Mouse (Mus musculus): Measurements from ENCODE around the gene Gm4952. TPM values are rescaled to one million over a fixed set of nuclear protein-coding genes. Genes with fewer than 3 reads are reported as not detected.

Gm4952 gene
- polyA plus RNA-seq, 1 experiment from 2014 or later: not detected

- no peak overlapping the region; the same call in 1 of the 2 replicates for H3K4me3 ChIP-seq (ENCODE audit: inconsistent target)
- 0 out of 2 replicates have a peak, but pooled peaks cover 12% of the 10 kb centered on the region for H3K36me3 ChIP-seq (ENCODE audit: inconsistent target)
- H3K79me2 ChIP-seq (ENCODE audit: inconsistent target): peaks cover 90% of the 10 kb centered on the region
- 8% methylated on average over 4 of the region's 4 CpGs for WGBS (ENCODE audit: missing documents)
- H3K27ac ChIP-seq: peak overlapping the region; percentile 78
These were observed 14.5 kb upstream of the Gm4952 start for GRCm38 (mm10) chr19:12585310-12585709.

- WGBS (ENCODE audit: missing documents): 0% methylated on average over 1 of the region's 1 CpGs
These were observed 7.9 kb upstream of the Gm4952 start for GRCm38 (mm10) chr19:12591908-12592307.

GRCm38 (mm10) chr19:12595135-12595529 lies 4.6 kb upstream of the Gm4952 start:
- Histone ChIP-seq H3K79me2 (ENCODE audit: inconsistent target) (0 out of 2 replicates have a peak, but pooled peaks cover 4% of the 10 kb centered on the region), H3K27ac (no peak overlapping the region), H3K36me3 (ENCODE audit: inconsistent target) (no peaks in the 10 kb centered on the region), H3K4me3 (ENCODE audit: inconsistent target) (no peak overlapping the region)
- WGBS (ENCODE audit: missing documents): 89% methylated on average over 2 of the region's 2 CpGs

More at GRCm38 (mm10) chr19:12591908-12592307, 7.9 kb upstream of the Gm4952 start:
- H3K36me3 ChIP-seq (ENCODE audit: inconsistent target): no peaks in the 10 kb centered on the region
- no peak overlapping the region for H3K4me3 ChIP-seq (ENCODE audit: inconsistent target)
- H3K27ac ChIP-seq: no peak overlapping the region
- H3K79me2 ChIP-seq (ENCODE audit: inconsistent target): peaks cover 36% of the 10 kb centered on the region

- 1% methylated on average over 49 of the region's 49 CpGs for WGBS (ENCODE audit: missing documents)
- Histone ChIP-seq H3K36me3 (ENCODE audit: inconsistent target) (no peaks in the 10 kb centered on the region), H3K27ac (peak overlapping the region; percentile 33; the same call in 1 of the 2 replicates), H3K4me3 (ENCODE audit: inconsistent target) (peak overlapping the region; percentile 38), H3K79me2 (ENCODE audit: inconsistent target) (no peaks in the 10 kb centered on the region)
These were observed 4.1 kb upstream of the Gm4952 start for GRCm38 (mm10) chr19:12595530-12596289.

- no peak overlapping the region for H3K27ac ChIP-seq
- H3K79me2 ChIP-seq (ENCODE audit: inconsistent target): no peaks in the 10 kb centered on the region
- WGBS (ENCODE audit: missing documents): 32% methylated on average over 23 of the region's 23 CpGs
- H3K4me3 ChIP-seq (ENCODE audit: inconsistent target): peak overlapping the region; percentile 38
- no peaks in the 10 kb centered on the region for H3K36me3 ChIP-seq (ENCODE audit: inconsistent target)
These were observed 3.3 kb upstream of the Gm4952 start for GRCm38 (mm10) chr19:12596290-12597072.

- no peaks in the 10 kb centered on the region for H3K36me3 ChIP-seq (ENCODE audit: inconsistent target)
- H3K4me3 ChIP-seq (ENCODE audit: inconsistent target): no peak overlapping the region
- no peaks in the 10 kb centered on the region for H3K79me2 ChIP-seq (ENCODE audit: inconsistent target)
- H3K27ac ChIP-seq: no peak overlapping the region
- WGBS (ENCODE audit: missing documents): 91% methylated on average over 3 of the region's 3 CpGs
These were observed 2.7 kb upstream of the Gm4952 start for GRCm38 (mm10) chr19:12597073-12597405.

GRCm38 (mm10) chr19:12598674-12599073 lies 1.1 kb upstream of the Gm4952 start:
- 85% methylated on average over 3 of the region's 3 CpGs for WGBS (ENCODE audit: missing documents)
- Histone ChIP-seq H3K27ac (no peak overlapping the region), H3K4me3 (ENCODE audit: inconsistent target) (no peak overlapping the region)

GRCm38 (mm10) chr19:12600684-12601480 lies 1.1 kb downstream of the Gm4952 start:
- Histone ChIP-seq H3K79me2 (ENCODE audit: inconsistent target) (no peaks in the 10 kb centered on the region), H3K4me3 (ENCODE audit: inconsistent target) (no peak overlapping the region), H3K36me3 (ENCODE audit: inconsistent target) (no peaks in the 10 kb centered on the region), H3K27ac (no peak overlapping the region)
- WGBS (ENCODE audit: missing documents): 64% methylated on average over 2 of the region's 2 CpGs

More at GRCm38 (mm10) chr19:12598674-12599073, 1.1 kb upstream of the Gm4952 start:
- Histone ChIP-seq H3K79me2 (ENCODE audit: inconsistent target) (no peaks in the 10 kb centered on the region), H3K36me3 (ENCODE audit: inconsistent target) (no peaks in the 10 kb centered on the region)

GRCm38 (mm10) chr19:12608336-12608735 lies 8.6 kb downstream of the Gm4952 start:
- no peaks in the 10 kb centered on the region for H3K79me2 ChIP-seq (ENCODE audit: inconsistent target)
- H3K27ac ChIP-seq: no peak overlapping the region
- H3K4me3 ChIP-seq (ENCODE audit: inconsistent target): no peak overlapping the region
- H3K36me3 ChIP-seq (ENCODE audit: inconsistent target): no peaks in the 10 kb centered on the region

- WGBS (ENCODE audit: missing documents): 35% methylated on average over 1 of the region's 1 CpGs
- H3K36me3 ChIP-seq (ENCODE audit: inconsistent target): no peaks in the 10 kb centered on the region
- no peak overlapping the region for H3K27ac ChIP-seq
- no peaks in the 10 kb centered on the region for H3K79me2 ChIP-seq (ENCODE audit: inconsistent target)
- no peak overlapping the region for H3K4me3 ChIP-seq (ENCODE audit: inconsistent target)
These were observed 13.9 kb downstream of the Gm4952 start for GRCm38 (mm10) chr19:12613646-12614045.

- no peak within 1 kb of the TSS for H3K4me3 ChIP-seq (ENCODE audit: inconsistent target)
- 57% methylated on average over 4 of the region's 4 CpGs for WGBS (ENCODE audit: missing documents)
- no peaks in the 10 kb centered on the region for H3K79me2 ChIP-seq (ENCODE audit: inconsistent target)
These were observed 33.4 kb downstream of the Gm4952 start, which contains the start of gene Glyat for GRCm38 (mm10) chr19:12633176-12633575. Gene Glyat (plus strand): TSS chr19:12633308.

GRCm38 (mm10) chr19:12634259-12634658 lies 34.5 kb downstream of the Gm4952 start:
- no peaks in the 10 kb centered on the region for H3K79me2 ChIP-seq (ENCODE audit: inconsistent target)
- H3K4me3 ChIP-seq (ENCODE audit: inconsistent target): no peak overlapping the region
- 86% methylated on average over 3 of the region's 3 CpGs for WGBS (ENCODE audit: missing documents)
- no peak overlapping the region for H3K27ac ChIP-seq
- no peaks in the 10 kb centered on the region for H3K36me3 ChIP-seq (ENCODE audit: inconsistent target)

More at GRCm38 (mm10) chr19:12633176-12633575, 33.4 kb downstream of the Gm4952 start, which contains the start of gene Glyat:
- H3K36me3 ChIP-seq (ENCODE audit: inconsistent target): no peaks in the 10 kb centered on the region
- H3K27ac ChIP-seq: no peak within 1 kb of the TSS

- WGBS (ENCODE audit: missing documents): 82% methylated on average over 4 of the region's 4 CpGs
- Histone ChIP-seq H3K36me3 (ENCODE audit: inconsistent target) (no peaks in the 10 kb centered on the region), H3K4me3 (ENCODE audit: inconsistent target) (no peak overlapping the region), H3K79me2 (ENCODE audit: inconsistent target) (no peaks in the 10 kb centered on the region), H3K27ac (no peak overlapping the region)
These were observed 35.2 kb downstream of the Gm4952 start for GRCm38 (mm10) chr19:12634963-12635362.

- Histone ChIP-seq H3K27ac (no peak overlapping the region), H3K36me3 (ENCODE audit: inconsistent target) (no peaks in the 10 kb centered on the region), H3K79me2 (ENCODE audit: inconsistent target) (no peaks in the 10 kb centered on the region), H3K4me3 (ENCODE audit: inconsistent target) (no peak overlapping the region)
- 78% methylated on average over 3 of the region's 3 CpGs for WGBS (ENCODE audit: missing documents)
These were observed 37.1 kb downstream of the Gm4952 start for GRCm38 (mm10) chr19:12636863-12637262.

Measured in macrophage (primary cell).